Mouse (Mus musculus) heart, embryonic 11.5 days (tissue): Measurements from ENCODE around the gene Ppp1r9b. TPM values are rescaled to one million over a fixed set of nuclear protein-coding genes. Genes with fewer than 3 reads are reported as not detected.

Source experiments
- ATAC-seq: fragments of 200-750 bp; cut with Nextera tagmentation; replicated peaks from 2 replicates; pipeline ENCODE4 v1.8.0; 2017; ENCODE audit warnings: moderate library complexity; ENCODE audit not compliant: insufficient number of reproducible peaks, low FRiP score, low TSS enrichment
- H3K27ac ChIP-seq: fragments of 300-500 bp; sonication (generic); 2 replicates; pipeline ENCODE4 v1.5.1; 2014; ENCODE audit warnings: mild to moderate bottlenecking, low read depth, low read length
- H3K27me3 ChIP-seq: fragments of 300-500 bp; sonication (generic); 2 replicates; pipeline ENCODE4 v1.6.1; 2014; ENCODE audit warnings: mild to moderate bottlenecking, low read length, mixed read lengths; ENCODE audit not compliant: control insufficient read depth, insufficient read depth
- H3K36me3 ChIP-seq: fragments of 300-500 bp; sonication (generic); 2 replicates; pipeline ENCODE4 v1.6.1; 2014; ENCODE audit warnings: mild to moderate bottlenecking, low read length, moderate library complexity, mixed read lengths; ENCODE audit not compliant: control insufficient read depth, insufficient read depth
- H3K4me1 ChIP-seq: fragments of 300-500 bp; sonication (generic); 2 replicates; pipeline ENCODE4 v1.6.1; 2014; ENCODE audit warnings: low read length; ENCODE audit not compliant: control insufficient read depth, insufficient read depth
- H3K4me2 ChIP-seq: fragments of 300-500 bp; sonication (generic); 2 replicates; pipeline ENCODE4 v1.6.1; 2014; ENCODE audit warnings: mild to moderate bottlenecking, moderate library complexity
- H3K4me3 ChIP-seq: fragments of 300-500 bp; sonication (generic); 2 replicates; pipeline ENCODE4 v1.5.1; 2014; ENCODE audit warnings: low read depth, low read length
- H3K9ac ChIP-seq: fragments of 300-500 bp; sonication (generic); 2 replicates; pipeline ENCODE4 v1.6.1; 2014; ENCODE audit warnings: mild to moderate bottlenecking, low read depth, low read length, moderate library complexity
- H3K9me3 ChIP-seq: fragments of 300-500 bp; sonication (generic); replicated peaks from 2 replicates; pipeline ENCODE4 v1.6.1; 2016; ENCODE audit warnings: low read length; ENCODE audit not compliant: control insufficient read depth
- WGBS: fragments of 180-500 bp; shearing (Covaris S2); extraction: QIAGEN DNeasy Blood & Tissue Kit; methylation state at CpG from one replicate; pipeline ENCODE4 v1.1.7; 2014; ENCODE audit not compliant: insufficient replicate concordance; 5-methylcytosine and 5-hydroxymethylcytosine counted together
- polyA plus RNA-seq: library from polyadenylated mRNA; unstranded; fragments of >200 nt; fragmentation: Nextera tagmentation; extraction: Ambion mirVana; gene quantifications from 2 replicates; pipeline ENCODE4 v1.2.1, GENCODE M21; 2014

Gene Ppp1r9b
- 11.4 and 16.3 TPM in 2 replicates for polyA plus RNA-seq

GRCm38 (mm10) chr11:94990749-94991577 is at the start of gene Ppp1r9b:
TSS of gene Ppp1r9b (plus strand) at chr11:94991035.
- ATAC-seq, result peak; percentile 77
- Histone ChIP-seq H3K27ac (peak within 1 kb of the TSS; percentile 86), H3K4me2 (peak within 1 kb of the TSS; percentile 99), H3K4me1 (peaks cover 48% of the 10 kb centered on the region), H3K9me3 (no peaks in the 10 kb centered on the region), H3K36me3 (peaks cover 2% of the 10 kb centered on the region; the same call in 1 of the 2 replicates), H3K4me3 (peak within 1 kb of the TSS; percentile 80), H3K27me3 (no peaks in the 10 kb centered on the region), H3K9ac (peak within 1 kb of the TSS; percentile 86)
- under 1% methylated on average over 61 of the region's 69 CpGs for WGBS

- no peak overlapping the region for H3K9ac ChIP-seq
Measured at GRCm38 (mm10) chr11:94941121-94941520, 49.7 kb upstream of the Ppp1r9b start.

DNA sequence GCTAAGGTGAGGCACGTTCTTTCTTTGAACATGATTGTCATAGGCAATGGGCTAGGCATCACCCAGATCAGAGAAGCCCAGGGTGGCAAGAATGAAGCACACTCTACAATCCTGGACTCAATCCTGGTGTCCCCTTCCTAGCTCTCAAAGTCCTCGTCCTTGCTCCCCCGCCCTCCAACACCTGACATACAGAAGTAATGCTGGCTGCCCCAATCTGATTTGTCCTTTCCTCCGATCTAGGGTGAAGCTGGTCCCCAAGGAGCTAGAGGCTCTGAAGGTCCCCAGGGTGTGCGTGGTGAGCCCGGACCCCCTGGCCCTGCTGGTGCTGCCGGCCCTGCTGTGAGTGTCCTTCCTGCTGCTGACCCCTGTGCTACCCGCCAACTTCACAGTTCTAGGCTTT is 49.1 kb upstream of the Ppp1r9b start:
- H3K4me1 ChIP-seq, result peaks cover 10% of the 10 kb centered on the region; the same call in 1 of the 2 replicates
- H3K9ac ChIP-seq, result no peak overlapping the region
- no peaks in the 10 kb centered on the region for H3K9me3 ChIP-seq
- H3K36me3 ChIP-seq, result no peaks in the 10 kb centered on the region
- peaks cover 17% of the 10 kb centered on the region for H3K27me3 ChIP-seq
- no peak overlapping the region for H3K4me2 ChIP-seq
- no peak for ATAC-seq
- H3K27ac ChIP-seq, result no peak overlapping the region
- WGBS, result 70% methylated on average over 8 of the region's 8 CpGs
- no peak overlapping the region for H3K4me3 ChIP-seq

More at GRCm38 (mm10) chr11:94941121-94941520, 49.7 kb upstream of the Ppp1r9b start:
- Histone ChIP-seq H3K9me3 (no peaks in the 10 kb centered on the region), H3K27me3 (peaks cover 16% of the 10 kb centered on the region), H3K4me2 (no peak overlapping the region), H3K27ac (no peak overlapping the region), H3K4me3 (no peak overlapping the region), H3K36me3 (no peaks in the 10 kb centered on the region), H3K4me1 (peaks cover 10% of the 10 kb centered on the region; the same call in 1 of the 2 replicates)
- no peak for ATAC-seq
- WGBS, result 28% methylated on average over 9 of the region's 9 CpGs

GRCm38 (mm10) chr11:94942282-94943023 is 48.4 kb upstream of the Ppp1r9b start:
- Histone ChIP-seq H3K27ac (no peak overlapping the region), H3K4me3 (no peak overlapping the region), H3K9me3 (no peaks in the 10 kb centered on the region), H3K36me3 (peaks cover 5% of the 10 kb centered on the region; the same call in 1 of the 2 replicates), H3K4me1 (peaks cover 5% of the 10 kb centered on the region; the same call in 1 of the 2 replicates), H3K27me3 (peaks cover 20% of the 10 kb centered on the region), H3K4me2 (no peak overlapping the region), H3K9ac (no peak overlapping the region)
- ATAC-seq, result no peak
- WGBS, result 43% methylated on average over 13 of the region's 13 CpGs

DNA sequence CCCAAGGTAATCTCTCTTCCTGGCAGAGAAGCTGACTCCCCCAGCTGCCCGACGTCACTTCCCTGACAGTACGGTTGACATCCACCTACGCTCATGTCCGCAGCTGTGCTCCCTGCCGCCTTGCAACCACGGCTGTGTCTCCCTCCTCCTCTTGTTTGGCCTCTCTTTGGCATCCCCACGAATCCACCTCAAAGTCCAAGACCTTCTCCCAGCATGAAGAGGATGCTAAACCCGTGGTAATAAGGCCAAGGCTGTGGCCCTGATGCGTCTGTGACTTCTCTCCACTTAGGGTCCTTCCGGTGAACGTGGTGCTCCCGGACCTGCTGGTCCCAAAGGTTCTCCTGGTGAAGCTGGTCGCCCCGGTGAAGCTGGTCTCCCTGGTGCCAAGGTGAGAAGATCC is 47.8 kb upstream of the Ppp1r9b start:
- H3K4me1 ChIP-seq, result no peaks in the 10 kb centered on the region
- no peaks in the 10 kb centered on the region for H3K9me3 ChIP-seq
- H3K4me3 ChIP-seq, result no peak overlapping the region
- peaks cover 6% of the 10 kb centered on the region; the same call in 1 of the 2 replicates for H3K36me3 ChIP-seq
- no peak overlapping the region for H3K4me2 ChIP-seq
- H3K27ac ChIP-seq, result no peak overlapping the region
- 72% methylated on average over 15 of the region's 15 CpGs for WGBS
- peaks cover 20% of the 10 kb centered on the region for H3K27me3 ChIP-seq
- no peak overlapping the region for H3K9ac ChIP-seq
- ATAC-seq, result no peak

GRCm38 (mm10) chr11:94944295-94944694 is 46.5 kb upstream of the Ppp1r9b start:
- Histone ChIP-seq H3K36me3 (peaks cover 6% of the 10 kb centered on the region; the same call in 1 of the 2 replicates), H3K27me3 (peaks cover 17% of the 10 kb centered on the region), H3K4me2 (no peak overlapping the region), H3K4me3 (no peak overlapping the region), H3K9me3 (no peaks in the 10 kb centered on the region), H3K27ac (peak overlapping the region; percentile 0; the same call in 1 of the 2 replicates), H3K9ac (no peak overlapping the region), H3K4me1 (no peaks in the 10 kb centered on the region)
- 30% methylated on average over 8 of the region's 8 CpGs for WGBS
- no peak for ATAC-seq

DNA sequence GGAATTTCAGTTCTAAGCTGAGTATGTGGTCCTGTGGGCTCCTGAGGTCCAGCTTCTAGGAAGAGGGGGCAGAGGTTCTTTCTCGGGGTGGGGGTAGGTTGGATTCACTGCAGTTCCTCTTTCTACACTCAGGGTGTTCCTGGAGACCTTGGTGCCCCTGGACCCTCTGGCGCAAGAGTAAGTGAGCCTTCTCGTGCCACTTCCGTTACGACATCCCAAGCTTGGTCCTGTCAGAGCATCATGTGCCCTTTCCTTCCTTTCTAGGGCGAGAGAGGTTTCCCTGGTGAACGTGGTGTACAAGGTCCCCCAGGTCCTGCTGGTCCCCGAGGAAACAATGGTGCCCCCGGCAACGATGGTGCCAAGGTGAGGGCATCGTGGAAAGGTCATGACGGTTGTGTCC is 45.6 kb upstream of the Ppp1r9b start:
- ATAC-seq, result no peak

DNA sequence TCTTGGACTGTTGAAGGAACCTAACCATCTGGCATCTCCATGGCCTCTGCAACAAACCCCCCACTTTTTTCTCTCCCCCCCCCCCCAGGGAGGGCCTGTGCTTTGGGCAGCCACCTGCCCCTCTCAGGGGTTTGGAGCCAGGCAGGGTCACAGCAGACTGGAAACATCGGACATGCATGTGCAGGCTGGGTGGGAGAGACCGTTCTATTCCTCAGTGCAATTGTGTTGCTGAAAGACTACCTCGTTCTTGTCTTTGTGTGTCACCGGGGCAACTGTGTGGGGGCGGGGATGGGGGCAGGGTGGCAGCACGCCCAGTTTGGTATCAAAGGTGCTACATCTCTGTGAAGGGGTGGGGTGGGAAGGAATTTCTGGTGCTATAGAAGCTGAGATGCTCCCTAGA is 38.7 kb upstream of the Ppp1r9b start:
- Histone ChIP-seq H3K27ac (no peak overlapping the region), H3K27me3 (peaks cover 10% of the 10 kb centered on the region; the same call in 1 of the 2 replicates), H3K4me3 (no peak overlapping the region), H3K9ac (no peak overlapping the region), H3K9me3 (no peaks in the 10 kb centered on the region), H3K4me2 (no peak overlapping the region), H3K36me3 (peaks cover 4% of the 10 kb centered on the region; the same call in 1 of the 2 replicates), H3K4me1 (peaks cover 2% of the 10 kb centered on the region; the same call in 1 of the 2 replicates)
- WGBS, result 21% methylated on average over 6 of the region's 6 CpGs
- ATAC-seq, result no peak

More for the DNA sequence above, 45.6 kb upstream of the Ppp1r9b start:
- H3K4me3 ChIP-seq, result no peak overlapping the region
- no peaks in the 10 kb centered on the region for H3K9me3 ChIP-seq
- WGBS, result 77% methylated on average over 12 of the region's 12 CpGs
- no peak overlapping the region for H3K27ac ChIP-seq
- no peaks in the 10 kb centered on the region for H3K4me1 ChIP-seq
- H3K4me2 ChIP-seq, result no peak overlapping the region
- peaks cover 13% of the 10 kb centered on the region for H3K27me3 ChIP-seq
- H3K9ac ChIP-seq, result no peak overlapping the region
- H3K36me3 ChIP-seq, result peaks cover 6% of the 10 kb centered on the region; the same call in 1 of the 2 replicates
